Mouse (Mus musculus): ENCODE measurements at regions not wholly inside any gene's neighbourhood (a gene's known extent, or its start where the extent isn't known, plus 50 kb on each side); places are given as distances from the start of the nearest gene placed in this dataset.

- TF ChIP-seq POLR2A (IDR thresholded peaks at IDR 0.05; ENCODE audit: extremely low read depth, insufficient read depth, low read length) (no peak), CTCF (IDR thresholded peaks at IDR 0.05; ENCODE audit: low read depth, low read length) (no peak)
Observed at GRCm38 (mm10) chr16:85309493-85309892, 135.9 kb upstream of the App start.

Measured in liver, adult 2 months (tissue).